Mouse (Mus musculus): Measurements from ENCODE around the gene Wdr83. TPM values are rescaled to one million over a fixed set of nuclear protein-coding genes. Genes with fewer than 3 reads are reported as not detected.

Wdr83 gene
- polyA plus RNA-seq, 1 experiment = 16.8 TPM

GRCm38 (mm10) chr8:85095051-85095450, 13.9 kb upstream of the Wdr83 start:
- H3K4me1 ChIP-seq (ENCODE audit: control insufficient read depth, insufficient read depth, low read length) = no peaks in the 10 kb centered on the region
- H3K27ac ChIP-seq (ENCODE audit: insufficient read depth, low read length) = no peak overlapping the region
- no peak overlapping the region for H3K9ac ChIP-seq (ENCODE audit: low read depth, poor library complexity, severe bottlenecking)
- H3K4me3 ChIP-seq (ENCODE audit: low read depth, low read length) = no peak overlapping the region
- H3K9me3 ChIP-seq (replicated peaks; ENCODE audit: control insufficient read depth, insufficient read depth, low read length, poor library complexity, severe bottlenecking) = no peaks in the 10 kb centered on the region
- TF ChIP-seq EP300 (IDR thresholded peaks at IDR 0.05; ENCODE audit: insufficient read depth, low read depth, low read length) = no peak
- TF ChIP-seq POLR2A (IDR thresholded peaks at IDR 0.05; ENCODE audit: insufficient read depth, low read length) = no peak
- no peak for TF ChIP-seq CTCF (IDR thresholded peaks at IDR 0.05; ENCODE audit: low read depth, low read length)
- peaks cover 23% of the 10 kb centered on the region for H3K36me3 ChIP-seq (ENCODE audit: control insufficient read depth, insufficient read depth, low read length, poor library complexity, severe bottlenecking)
- H3K27me3 ChIP-seq (ENCODE audit: control insufficient read depth, insufficient read depth, low read length, poor library complexity, severe bottlenecking) = no peaks in the 10 kb centered on the region

GRCm38 (mm10) chr8:85091526-85092090, 10.5 kb upstream of the Wdr83 start:
- Histone ChIP-seq H3K4me1 (ENCODE audit: control insufficient read depth, insufficient read depth, low read length) (no peaks in the 10 kb centered on the region), H3K9ac (ENCODE audit: low read depth, poor library complexity, severe bottlenecking) (no peak overlapping the region), H3K36me3 (ENCODE audit: control insufficient read depth, insufficient read depth, low read length, poor library complexity, severe bottlenecking) (peaks cover 30% of the 10 kb centered on the region), H3K9me3 (replicated peaks; ENCODE audit: control insufficient read depth, insufficient read depth, low read length, poor library complexity, severe bottlenecking) (no peaks in the 10 kb centered on the region), H3K4me3 (ENCODE audit: low read depth, low read length) (no peak overlapping the region), H3K27me3 (ENCODE audit: control insufficient read depth, insufficient read depth, low read length, poor library complexity, severe bottlenecking) (no peaks in the 10 kb centered on the region), H3K27ac (ENCODE audit: insufficient read depth, low read length) (no peak overlapping the region)
- TF ChIP-seq CTCF (IDR thresholded peaks at IDR 0.05; ENCODE audit: low read depth, low read length) = no peak
- TF ChIP-seq POLR2A (IDR thresholded peaks at IDR 0.05; ENCODE audit: insufficient read depth, low read length) = no peak
- TF ChIP-seq EP300 (IDR thresholded peaks at IDR 0.05; ENCODE audit: insufficient read depth, low read depth, low read length) = no peak

- Histone ChIP-seq H3K4me1 (ENCODE audit: control insufficient read depth, insufficient read depth, low read length) (no peaks in the 10 kb centered on the region), H3K9me3 (replicated peaks; ENCODE audit: control insufficient read depth, insufficient read depth, low read length, poor library complexity, severe bottlenecking) (no peaks in the 10 kb centered on the region), H3K4me3 (ENCODE audit: low read depth, low read length) (no peak overlapping the region), H3K27me3 (ENCODE audit: control insufficient read depth, insufficient read depth, low read length, poor library complexity, severe bottlenecking) (no peaks in the 10 kb centered on the region), H3K9ac (ENCODE audit: low read depth, poor library complexity, severe bottlenecking) (no peak overlapping the region), H3K36me3 (ENCODE audit: control insufficient read depth, insufficient read depth, low read length, poor library complexity, severe bottlenecking) (peaks cover 31% of the 10 kb centered on the region), H3K27ac (ENCODE audit: insufficient read depth, low read length) (no peak overlapping the region)
- no peak for TF ChIP-seq EP300 (IDR thresholded peaks at IDR 0.05; ENCODE audit: insufficient read depth, low read depth, low read length)
- no peak for TF ChIP-seq CTCF (IDR thresholded peaks at IDR 0.05; ENCODE audit: low read depth, low read length)
- TF ChIP-seq POLR2A (IDR thresholded peaks at IDR 0.05; ENCODE audit: insufficient read depth, low read length) = no peak
These were observed 9.8 kb upstream of the Wdr83 start for GRCm38 (mm10) chr8:85090856-85091255.

DNA sequence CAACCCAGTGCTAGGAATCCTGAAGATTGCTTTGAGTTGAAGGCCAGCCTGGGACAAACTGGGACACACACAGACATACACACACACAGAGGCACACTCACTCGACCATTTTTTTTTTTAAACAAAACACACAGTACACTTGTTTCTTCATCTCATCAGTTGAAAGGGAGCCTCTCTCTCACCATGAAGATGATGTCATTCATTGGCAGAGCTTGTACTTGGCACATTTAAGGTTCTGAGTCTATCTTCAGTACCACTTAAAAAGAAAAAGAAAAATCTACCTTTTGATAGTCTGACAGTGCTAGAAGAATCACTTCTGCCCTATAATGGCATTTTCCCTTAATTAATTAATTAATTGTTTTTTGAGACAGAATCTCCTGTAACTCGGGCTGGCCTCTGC, 7.7 kb upstream of the Wdr83 start:
- H3K9me3 ChIP-seq (replicated peaks; ENCODE audit: control insufficient read depth, insufficient read depth, low read length, poor library complexity, severe bottlenecking) = no peaks in the 10 kb centered on the region
- H3K4me1 ChIP-seq (ENCODE audit: control insufficient read depth, insufficient read depth, low read length) = no peaks in the 10 kb centered on the region
- peaks cover 34% of the 10 kb centered on the region for H3K36me3 ChIP-seq (ENCODE audit: control insufficient read depth, insufficient read depth, low read length, poor library complexity, severe bottlenecking)
- H3K9ac ChIP-seq (ENCODE audit: low read depth, poor library complexity, severe bottlenecking) = no peak overlapping the region
- TF ChIP-seq CTCF (IDR thresholded peaks at IDR 0.05; ENCODE audit: low read depth, low read length) (no peak), EP300 (IDR thresholded peaks at IDR 0.05; ENCODE audit: insufficient read depth, low read depth, low read length) (no peak), POLR2A (IDR thresholded peaks at IDR 0.05; ENCODE audit: insufficient read depth, low read length) (no peak)
- H3K27me3 ChIP-seq (ENCODE audit: control insufficient read depth, insufficient read depth, low read length, poor library complexity, severe bottlenecking) = no peaks in the 10 kb centered on the region
- H3K4me3 ChIP-seq (ENCODE audit: low read depth, low read length) = no peak overlapping the region
- no peak overlapping the region for H3K27ac ChIP-seq (ENCODE audit: insufficient read depth, low read length)

GRCm38 (mm10) chr8:85086238-85086637, 5.1 kb upstream of the Wdr83 start:
- Histone ChIP-seq H3K9me3 (replicated peaks; ENCODE audit: control insufficient read depth, insufficient read depth, low read length, poor library complexity, severe bottlenecking) (no peaks in the 10 kb centered on the region), H3K27me3 (ENCODE audit: control insufficient read depth, insufficient read depth, low read length, poor library complexity, severe bottlenecking) (no peaks in the 10 kb centered on the region), H3K36me3 (ENCODE audit: control insufficient read depth, insufficient read depth, low read length, poor library complexity, severe bottlenecking) (peaks cover 25% of the 10 kb centered on the region), H3K9ac (ENCODE audit: low read depth, poor library complexity, severe bottlenecking) (no peak overlapping the region), H3K4me1 (ENCODE audit: control insufficient read depth, insufficient read depth, low read length) (no peaks in the 10 kb centered on the region), H3K27ac (ENCODE audit: insufficient read depth, low read length) (no peak overlapping the region), H3K4me3 (ENCODE audit: low read depth, low read length) (no peak overlapping the region)
- no peak for TF ChIP-seq EP300 (IDR thresholded peaks at IDR 0.05; ENCODE audit: insufficient read depth, low read depth, low read length)
- TF ChIP-seq CTCF (IDR thresholded peaks at IDR 0.05; ENCODE audit: low read depth, low read length) = no peak
- no peak for TF ChIP-seq POLR2A (IDR thresholded peaks at IDR 0.05; ENCODE audit: insufficient read depth, low read length)

DNA sequence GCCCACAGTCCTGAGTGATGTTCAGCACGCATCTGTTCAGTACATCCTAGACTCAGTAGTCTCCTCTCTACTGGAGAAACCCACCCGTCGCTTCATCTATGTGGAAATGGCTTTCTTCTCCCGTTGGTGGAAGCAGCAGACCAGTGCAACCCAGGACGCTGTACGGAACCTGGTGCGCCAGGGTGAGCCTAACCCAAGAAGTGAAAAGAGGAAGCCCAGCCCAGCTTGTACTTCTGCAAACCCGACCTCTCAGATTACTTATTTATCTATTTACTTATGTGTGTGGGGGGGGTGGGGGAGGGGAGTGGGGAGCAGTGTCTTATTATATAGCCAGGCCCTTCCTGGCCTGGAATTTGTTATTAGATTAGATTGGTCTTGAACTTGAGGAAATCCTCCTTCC, 3.5 kb upstream of the Wdr83 start:
- no peaks in the 10 kb centered on the region for H3K27me3 ChIP-seq (ENCODE audit: control insufficient read depth, insufficient read depth, low read length, poor library complexity, severe bottlenecking)
- H3K27ac ChIP-seq (ENCODE audit: insufficient read depth, low read length) = no peak overlapping the region
- peaks cover 21% of the 10 kb centered on the region for H3K36me3 ChIP-seq (ENCODE audit: control insufficient read depth, insufficient read depth, low read length, poor library complexity, severe bottlenecking)
- H3K4me3 ChIP-seq (ENCODE audit: low read depth, low read length) = no peak overlapping the region
- TF ChIP-seq EP300 (IDR thresholded peaks at IDR 0.05; ENCODE audit: insufficient read depth, low read depth, low read length) (no peak), CTCF (IDR thresholded peaks at IDR 0.05; ENCODE audit: low read depth, low read length) (no peak), POLR2A (IDR thresholded peaks at IDR 0.05; ENCODE audit: insufficient read depth, low read length) (no peak)
- H3K4me1 ChIP-seq (ENCODE audit: control insufficient read depth, insufficient read depth, low read length) = no peaks in the 10 kb centered on the region
- no peaks in the 10 kb centered on the region for H3K9me3 ChIP-seq (replicated peaks; ENCODE audit: control insufficient read depth, insufficient read depth, low read length, poor library complexity, severe bottlenecking)
- no peak overlapping the region for H3K9ac ChIP-seq (ENCODE audit: low read depth, poor library complexity, severe bottlenecking)
